Mouse (Mus musculus): ENCODE data around the gene Wdr38. TPM values are rescaled to one million over a fixed set of nuclear protein-coding genes. Genes with fewer than 3 reads are reported as not detected.
"Not testable (repeated sequence)": the region's sequence is repeated elsewhere in the genome, so short reads cannot be mapped to it uniquely, and the experiment has no call there.

Wdr38 gene
- polyA plus RNA-seq, 1 experiment, result 1.1 TPM

- DNase-seq (ENCODE audit: low spot score), result no peak
These were observed 4.8 kb upstream of the Wdr38 start for GRCm38 (mm10) chr2:38992452-38992851.

GRCm38 (mm10) chr2:38999381-38999780 is 2.1 kb downstream of the Wdr38 start:
- no peak for DNase-seq (ENCODE audit: low spot score)

GRCm38 (mm10) chr2:38999910-39000586 is 2.8 kb downstream of the Wdr38 start:
- no peak for DNase-seq (ENCODE audit: low spot score)

- DNase-seq (ENCODE audit: low spot score), result no peak
These were observed 3.3 kb downstream of the Wdr38 start for GRCm38 (mm10) chr2:39000587-39000919.

- DNase-seq (ENCODE audit: low spot score), result no peak
These were observed 4.6 kb downstream of the Wdr38 start for GRCm38 (mm10) chr2:39001866-39002265.

- no peak for DNase-seq (ENCODE audit: low spot score)
These were observed 5.8 kb downstream of the Wdr38 start for GRCm38 (mm10) chr2:39003106-39003505.

GRCm38 (mm10) chr2:39003512-39003911 is 6.2 kb downstream of the Wdr38 start:
- no peak for DNase-seq (ENCODE audit: low spot score)

- no peak for DNase-seq (ENCODE audit: low spot score)
These were observed 7.1 kb downstream of the Wdr38 start for GRCm38 (mm10) chr2:39004372-39004771.

GRCm38 (mm10) chr2:39004880-39005435 is 7.7 kb downstream of the Wdr38 start, which contains the start of gene Arpc5l:
Arpc5l (plus strand) TSS chr2:39005348.
- DNase-seq (ENCODE audit: low spot score), result peak; percentile 84

- no peak for DNase-seq (ENCODE audit: low spot score)
These were observed 8.4 kb downstream of the Wdr38 start, which contains the start of gene Rpl35 for GRCm38 (mm10) chr2:39005574-39006079. Rpl35 (minus strand) TSS chr2:39005624.

- DNase-seq (ENCODE audit: low spot score), result no peak
These were observed 9.0 kb downstream of the Wdr38 start for GRCm38 (mm10) chr2:39006149-39006730.

GRCm38 (mm10) chr2:39007865-39008264 is 10.6 kb downstream of the Wdr38 start:
- peak; percentile 95 for DNase-seq (ENCODE audit: low spot score)

GRCm38 (mm10) chr2:39008350-39008851 is 11.1 kb downstream of the Wdr38 start:
- no peak for DNase-seq (ENCODE audit: low spot score)

GRCm38 (mm10) chr2:39008954-39009365 is 11.7 kb downstream of the Wdr38 start:
- DNase-seq (ENCODE audit: low spot score), result no peak

GRCm38 (mm10) chr2:39010144-39010543 is 12.9 kb downstream of the Wdr38 start:
- not testable (repeated sequence) for DNase-seq (ENCODE audit: low spot score)

GRCm38 (mm10) chr2:39011264-39011663 is 14.0 kb downstream of the Wdr38 start:
- no peak for DNase-seq (ENCODE audit: low spot score)

- DNase-seq (ENCODE audit: low spot score), result no peak
These were observed 14.7 kb downstream of the Wdr38 start for GRCm38 (mm10) chr2:39011971-39012370.

GRCm38 (mm10) chr2:39012768-39013279 is 15.5 kb downstream of the Wdr38 start:
- no peak for DNase-seq (ENCODE audit: low spot score)

GRCm38 (mm10) chr2:39016581-39016980 is 19.3 kb downstream of the Wdr38 start:
- DNase-seq (ENCODE audit: low spot score), result no peak

GRCm38 (mm10) chr2:39020004-39020403 is 22.7 kb downstream of the Wdr38 start:
- DNase-seq (ENCODE audit: low spot score), result no peak

- no peak for DNase-seq (ENCODE audit: low spot score)
These were observed 34.3 kb downstream of the Wdr38 start for GRCm38 (mm10) chr2:39031611-39032010.

- DNase-seq (ENCODE audit: low spot score), result no peak
These were observed 42.9 kb downstream of the Wdr38 start for GRCm38 (mm10) chr2:39040215-39040614.

- DNase-seq (ENCODE audit: low spot score), result no peak
These were observed 51.2 kb downstream of the Wdr38 start for GRCm38 (mm10) chr2:39048515-39048914.
